Mouse (Mus musculus): ENCODE measurements at regions not wholly inside any gene's neighbourhood (a gene's known extent, or its start where the extent isn't known, plus 50 kb on each side); places are given as distances from the start of the nearest gene placed in this dataset.

DNA sequence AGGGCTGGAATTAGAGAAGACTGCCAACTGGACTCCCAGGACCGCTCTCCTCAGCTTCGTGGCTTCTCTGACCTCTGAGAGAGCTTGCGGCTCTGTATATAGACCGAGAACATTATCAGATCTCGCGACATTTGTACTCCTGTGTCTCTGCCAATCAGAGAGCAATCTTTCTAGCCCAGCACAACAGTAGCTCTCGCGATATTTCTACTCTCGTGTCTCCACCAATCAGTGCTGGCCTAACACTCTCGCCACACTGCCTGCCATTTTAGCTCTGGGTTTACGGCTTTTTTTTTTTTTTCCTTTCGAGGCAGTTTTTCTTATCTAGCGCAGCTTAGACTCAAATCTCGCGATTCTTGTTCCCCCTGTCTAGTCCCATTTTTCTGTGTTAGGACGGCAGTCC is 227.0 kb downstream of the Slitrk2 start:
- DNase-seq (ENCODE audit: low spot score), result peak; percentile 91

Data from testis, postnatal 14 days (tissue).